Mouse (Mus musculus) CH12.LX (cell line): ENCODE measurements around the gene Sox18. TPM values are rescaled to one million over a fixed set of nuclear protein-coding genes. Genes with fewer than 3 reads are reported as not detected.
A peak's percentile ranks its signal among the peaks of the same experiment; 100 is the strongest.

ENCODE experiments used
- DNase-seq: peaks from one replicate; pipeline ENCODE4 v3.0.0-alpha.2; 2013; ENCODE audit errors: extremely low read depth
- H3K27ac ChIP-seq: 2 replicates; pipeline ENCODE4 v1.5.1; 2012; ENCODE audit warnings: low read depth, mild to moderate bottlenecking, control low read depth, moderate library complexity; ENCODE audit not compliant: insufficient read depth
- H3K27me3 ChIP-seq: replicated peaks from 2 replicates; pipeline ENCODE3; 2012; ENCODE audit warnings: inconsistent platforms
- H3K36me3 ChIP-seq, 2 experiments: replicated peaks in 1 of 2; 2 replicates each; pipeline versions ENCODE3 to v1.6.1; 2012; ENCODE audit warnings: inconsistent platforms in 1 of 2, low read length in 1 of 2, mild to moderate bottlenecking in 1 of 2, mixed read lengths in 1 of 2, moderate library complexity in 1 of 2; ENCODE audit not compliant: control insufficient read depth in 1 of 2, insufficient read depth in 1 of 2
- H3K4me1 ChIP-seq, 2 experiments: 2 replicates each; pipeline ENCODE4 v1.6.1; 2012; ENCODE audit warnings: inconsistent platforms in 1 of 2, moderate library complexity in 1 of 2; ENCODE audit not compliant: insufficient read depth in 2 of 2, control insufficient read depth in 1 of 2
- H3K4me2 ChIP-seq: 2 replicates; pipeline ENCODE4 v1.6.1; 2012; ENCODE audit warnings: low read depth, mild to moderate bottlenecking, control low read depth; ENCODE audit not compliant: poor library complexity, insufficient read depth, severe bottlenecking
- H3K4me3 ChIP-seq, 3 experiments: fragments of 150-350 bp in 1 of 3; sonication (generic) in 1 of 3; replicated peaks in 1 of 3; 2 replicates each; pipeline versions ENCODE3 to v1.5.1; 2011 to 2012; ENCODE audit warnings: low read depth in 2 of 3, low read length in 2 of 3, mild to moderate bottlenecking in 2 of 3, moderate library complexity in 2 of 3, control low read depth in 1 of 3, improper control_type of control experiment in 1 of 3, inconsistent platforms in 1 of 3, mixed read lengths in 1 of 3; ENCODE audit not compliant: poor library complexity in 1 of 3
- H3K79me2 ChIP-seq: replicated peaks from 2 replicates; pipeline ENCODE4 v1.6.1; 2012; ENCODE audit warnings: mild to moderate bottlenecking, moderate library complexity; ENCODE audit not compliant: control insufficient read depth, poor library complexity, insufficient read depth, severe bottlenecking; ENCODE audit errors: extremely low read depth
- H3K9ac ChIP-seq: 2 replicates; pipeline ENCODE4 v1.6.1; 2012; ENCODE audit warnings: low read depth, mild to moderate bottlenecking, control low read depth, moderate library complexity; ENCODE audit not compliant: insufficient read depth
- H3K9me3 ChIP-seq: replicated peaks from 2 replicates; pipeline ENCODE3; 2012; ENCODE audit warnings: low read length, inconsistent platforms, mixed read lengths
- BHLHE40 ChIP-seq: IDR thresholded peaks from 2 replicates; pipeline ENCODE4 v1.6.1; 2011; ENCODE audit warnings: mild to moderate bottlenecking, low read depth, low read length, improper control_type of control experiment
- CHD1 ChIP-seq: IDR thresholded peaks from 2 replicates; pipeline ENCODE4 v1.6.1; 2012; ENCODE audit warnings: low read depth, low read length, improper control_type of control experiment, inconsistent platforms
- CTCF ChIP-seq, 2 experiments: IDR thresholded peaks in 1 of 2; conservative IDR thresholded peaks in 1 of 2; 2 replicates each; pipeline ENCODE4 v1.5.1; 2011 to 2012; ENCODE audit warnings: low read depth in 2 of 2, low read length in 2 of 2, improper control_type of control experiment in 1 of 2, inconsistent platforms in 1 of 2, mild to moderate bottlenecking in 1 of 2, moderate library complexity in 1 of 2
- E2F4 ChIP-seq: IDR thresholded peaks from 2 replicates; pipeline ENCODE4 v1.6.1; 2011; ENCODE audit warnings: low read depth, low read length, improper control_type of control experiment; ENCODE audit not compliant: insufficient replicate concordance
- EP300 ChIP-seq: IDR thresholded peaks from 2 replicates; pipeline ENCODE4 v1.6.1; 2011; ENCODE audit warnings: low read length, improper control_type of control experiment
- ETS1 ChIP-seq: conservative IDR thresholded peaks from 2 replicates; pipeline ENCODE4 v1.6.1; 2012; ENCODE audit warnings: low read depth, mild to moderate bottlenecking, inconsistent platforms, low read length, improper control_type of control experiment, moderate library complexity
- HCFC1 ChIP-seq: IDR thresholded peaks from 2 replicates; pipeline ENCODE4 v1.6.1; 2012; ENCODE audit warnings: low read depth, mild to moderate bottlenecking, inconsistent platforms, low read length, improper control_type of control experiment
- IRF4 ChIP-seq: IDR thresholded peaks from 2 replicates; pipeline ENCODE4 v1.6.1; 2014; ENCODE audit warnings: low read depth, mild to moderate bottlenecking, inconsistent platforms, low read length, improper control_type of control experiment
- JUN ChIP-seq: IDR thresholded peaks from 2 replicates; pipeline ENCODE4 v1.6.1; 2011; ENCODE audit warnings: low read depth, mild to moderate bottlenecking, low read length, improper control_type of control experiment, moderate library complexity; ENCODE audit not compliant: insufficient read depth
- KAT2A ChIP-seq: IDR thresholded peaks from 2 replicates; pipeline ENCODE4 v1.6.1; 2012; ENCODE audit warnings: low read length, improper control_type of control experiment, inconsistent platforms; ENCODE audit not compliant: insufficient replicate concordance
- MAFK ChIP-seq: IDR thresholded peaks from 2 replicates; pipeline ENCODE4 v1.6.1; 2011; ENCODE audit warnings: low read length, improper control_type of control experiment; ENCODE audit not compliant: insufficient replicate concordance
- MAX ChIP-seq: IDR thresholded peaks from 2 replicates; pipeline ENCODE4 v1.6.1; 2011; ENCODE audit warnings: low read length, improper control_type of control experiment
- MAZ ChIP-seq: IDR thresholded peaks from 2 replicates; pipeline ENCODE4 v1.6.1; 2012; ENCODE audit warnings: low read depth, mild to moderate bottlenecking, inconsistent platforms, low read length, improper control_type of control experiment, moderate library complexity
- MEF2A ChIP-seq: IDR thresholded peaks from 2 replicates; pipeline ENCODE4 v1.6.1; 2014; ENCODE audit warnings: low read depth, mild to moderate bottlenecking, inconsistent platforms, low read length, improper control_type of control experiment, borderline replicate concordance
- MXI1 ChIP-seq: IDR thresholded peaks from 2 replicates; pipeline ENCODE4 v1.6.1; 2011; ENCODE audit warnings: mild to moderate bottlenecking, low read depth, low read length, improper control_type of control experiment
- MYC ChIP-seq: IDR thresholded peaks from 2 replicates; pipeline ENCODE4 v1.6.1; 2011; ENCODE audit warnings: low read depth, mild to moderate bottlenecking, improper control_type of control experiment, low read length
- NELFE ChIP-seq: IDR thresholded peaks from 2 replicates; pipeline ENCODE4 v1.6.1; 2011; ENCODE audit warnings: low read depth, low read length, improper control_type of control experiment
- NRF1 ChIP-seq: IDR thresholded peaks from 2 replicates; pipeline ENCODE4 v1.6.1; 2014; ENCODE audit warnings: low read depth, mild to moderate bottlenecking, inconsistent platforms, low read length, improper control_type of control experiment, moderate library complexity
- PAX5 ChIP-seq: IDR thresholded peaks from 2 replicates; pipeline ENCODE4 v1.6.1; 2012; ENCODE audit warnings: low read length, inconsistent platforms, mixed read lengths
- POLR2A ChIP-seq: IDR thresholded peaks from 2 replicates; pipeline ENCODE4 v1.6.1; 2011; ENCODE audit warnings: low read depth, mild to moderate bottlenecking, improper control_type of control experiment, low read length
- POLR2AphosphoS2 ChIP-seq: IDR thresholded peaks from 2 replicates; pipeline ENCODE4 v1.6.1; 2011; ENCODE audit warnings: low read depth, low read length, improper control_type of control experiment
- RAD21 ChIP-seq: IDR thresholded peaks from 2 replicates; pipeline ENCODE4 v1.6.1; 2011; ENCODE audit warnings: low read depth, mild to moderate bottlenecking, low read length, improper control_type of control experiment, moderate library complexity
- RCOR1 ChIP-seq: conservative IDR thresholded peaks from 2 replicates; pipeline ENCODE4 v1.6.1; 2012; ENCODE audit warnings: low read depth, mild to moderate bottlenecking, inconsistent platforms, low read length, improper control_type of control experiment
- SIN3A ChIP-seq: IDR thresholded peaks from 2 replicates; pipeline ENCODE4 v1.6.1; 2012; ENCODE audit warnings: low read length, improper control_type of control experiment, inconsistent platforms
- SMC3 ChIP-seq: IDR thresholded peaks from 2 replicates; pipeline ENCODE4 v1.6.1; 2011; ENCODE audit warnings: low read depth, low read length, improper control_type of control experiment
- TBP ChIP-seq: conservative IDR thresholded peaks from 2 replicates; pipeline ENCODE4 v1.6.1; 2011; ENCODE audit warnings: low read depth, low read length, improper control_type of control experiment
- UBTF ChIP-seq: IDR thresholded peaks from 2 replicates; pipeline ENCODE4 v1.6.1; 2012; ENCODE audit warnings: low read depth, mild to moderate bottlenecking, inconsistent platforms, low read length, improper control_type of control experiment, moderate library complexity
- ZC3H11A ChIP-seq: IDR thresholded peaks from 2 replicates; pipeline ENCODE4 v1.6.1; 2012; ENCODE audit warnings: low read depth, mild to moderate bottlenecking, inconsistent platforms, low read length, improper control_type of control experiment
- ZKSCAN1 ChIP-seq: IDR thresholded peaks from 2 replicates; pipeline ENCODE4 v1.6.1; 2012; ENCODE audit warnings: low read depth, inconsistent platforms, low read length, improper control_type of control experiment, borderline replicate concordance
- ZMIZ1 ChIP-seq: IDR thresholded peaks from 2 replicates; pipeline ENCODE4 v1.6.1; 2012; ENCODE audit warnings: low read depth, mild to moderate bottlenecking, inconsistent platforms, low read length, improper control_type of control experiment
- ZNF384 ChIP-seq: IDR thresholded peaks from 2 replicates; pipeline ENCODE4 v1.6.1; 2012; ENCODE audit warnings: low read depth, low read length, improper control_type of control experiment, inconsistent platforms
- dilution Hi-C: fragments of 300-500 bp; cut with MboI; formaldehyde crosslinking; loops from 2 replicates; pipeline ENCODE4 v1.14.3; 2020; ENCODE audit warnings: low sequenced_read_pairs; ENCODE audit not compliant: extremely low pct_unique_long_range_greater_than_20kb, extremely low pct_ligation_motif_present
- in situ Hi-C: fragments of 300-500 bp; cut with MboI; formaldehyde crosslinking; loops from 3 replicates; pipeline ENCODE4 v1.14.3; 2019; ENCODE audit warnings: low sequenced_read_pairs, low pct_ligation_motif_present, low pct_unique_long_range_greater_than_20kb, mixed read lengths
- polyA plus RNA-seq: library from polyadenylated mRNA; unstranded; fragments of >175 nt; gene quantifications from 2 replicates; pipeline ENCODE4 v1.2.1, GENCODE M21; 2012; ENCODE audit warnings: low read depth; ENCODE audit not compliant: insufficient read length
- total RNA-seq, 2 experiments: library from RNA; depleted of rRNA; stranded (reverse); fragments of 300-350 nt in 1 of 2; fragments of >200 nt in 1 of 2; gene quantifications; 2 replicates each; pipeline ENCODE4 v1.2.3; 2012 to 2014

The Sox18 gene
- total and polyA plus RNA-seq, 3 experiments, result not detected

GRCm38 (mm10) chr2:181662620-181663297 is 8.7 kb downstream of the Sox18 start:
- Histone ChIP-seq H3K4me2 (no peak overlapping the region), H3K9ac (no peak overlapping the region), H3K9me3 (no peaks in the 10 kb centered on the region), H3K4me3 (no peak overlapping the region), H3K36me3 (peaks cover 5 to 17% of the 10 kb centered on the region in 2 experiments), H3K27ac (no peak overlapping the region), H3K4me1 (peaks cover 6 to 28% of the 10 kb centered on the region in 2 experiments; a peak in 3 of 4 replicates), H3K27me3 (no peaks in the 10 kb centered on the region), H3K79me2 (no peaks in the 10 kb centered on the region)
- TF ChIP-seq SMC3, result no peak
- TF ChIP-seq HCFC1, result no peak
- TF ChIP-seq TBP, result no peak
- no peak for TF ChIP-seq MEF2A
- no peak for TF ChIP-seq MAZ
- no peak for TF ChIP-seq KAT2A
- TF ChIP-seq POLR2A, result no peak
- no peak for TF ChIP-seq CHD1
- no peak for TF ChIP-seq MAX
- no peak for TF ChIP-seq ZNF384
- in situ Hi-C loops, result no loop called here
- dilution Hi-C loops, result no loop called here
- DNase-seq, result no peak

DNA sequence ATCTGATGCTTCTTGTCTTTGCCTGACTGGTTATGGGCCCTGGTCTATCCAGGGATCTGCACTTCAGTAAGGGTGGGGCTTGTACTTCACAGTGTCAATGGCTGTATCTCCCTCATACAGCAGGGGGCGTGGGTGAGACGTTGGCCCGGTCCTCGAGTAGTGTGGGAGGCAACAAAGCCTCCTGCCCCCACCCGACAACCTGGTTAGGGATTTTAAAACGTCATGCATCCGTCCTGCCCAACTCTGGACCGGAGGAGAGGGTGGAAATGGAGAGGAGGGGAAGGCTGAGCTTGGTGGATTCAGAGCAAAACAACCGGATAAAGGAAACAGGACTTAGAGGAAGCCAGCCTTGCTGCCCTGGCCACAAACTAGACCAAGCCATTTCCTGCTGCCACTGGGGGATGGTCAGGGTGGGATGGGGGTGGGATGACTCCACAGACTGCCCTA is 11.8 kb downstream of the Sox18 start:
- in situ Hi-C loops, result no loop called here
- no peaks in the 10 kb centered on the region for H3K9me3 ChIP-seq
- TF ChIP-seq MYC (no peak), HCFC1 (no peak), ZKSCAN1 (no peak), ZMIZ1 (no peak), MAZ (peak; percentile 50; the same call in 1 of the 2 replicates), BHLHE40 (no peak), MXI1 (no peak), POLR2A (no peak), CTCF (conservative IDR thresholded peaks at IDR 0.05 in 1 of 2, IDR thresholded peaks at IDR 0.05 in 1 of 2; ENCODE audit: low read depth in 2 of 2, low read length in 2 of 2) (peak; percentile 45 to 81), JUN (no peak), PAX5 (no peak), RCOR1 (no peak), KAT2A (no peak), IRF4 (no peak), E2F4 (no peak), POLR2AphosphoS2 (no peak), SIN3A (no peak), NELFE (peak; percentile 30; the same call in 1 of the 2 replicates), EP300 (no peak), ZC3H11A (0 out of 2 replicates have a peak, but pooled peaks have one; percentile 20), RAD21 (peak; percentile 61), NRF1 (0 out of 2 replicates have a peak, but pooled peaks have one; percentile 15), MEF2A (no peak), ZNF384 (no peak), MAFK (no peak), MAX (no peak), ETS1 (no peak), UBTF (no peak)

More for the DNA sequence above, 11.8 kb downstream of the Sox18 start:
- no peaks in the 10 kb centered on the region for H3K27me3 ChIP-seq
- peaks cover 22 to 47% of the 10 kb centered on the region in 2 experiments for H3K36me3 ChIP-seq
- no peak overlapping the region for H3K9ac ChIP-seq
- H3K4me2 ChIP-seq, result no peak overlapping the region
- dilution Hi-C loops, result no loop called here
- no peak overlapping the region for H3K4me3 ChIP-seq
- no peak overlapping the region for H3K27ac ChIP-seq
- DNase-seq, result peak; percentile 68
- peaks cover 6 to 28% of the 10 kb centered on the region in 2 experiments; a peak in 3 of 4 replicates for H3K4me1 ChIP-seq
- no peaks in the 10 kb centered on the region for H3K79me2 ChIP-seq
